Mouse (Mus musculus) CH12.LX (cell line): ENCODE results near the gene Neb. TPM values are rescaled to one million over a fixed set of nuclear protein-coding genes. Genes with fewer than 3 reads are reported as not detected.

ENCODE experiments used
- DNase-seq: peaks from one replicate; pipeline ENCODE4 v3.0.0-alpha.2; 2013; ENCODE audit errors: extremely low read depth
- H3K27ac ChIP-seq: 2 replicates; pipeline ENCODE4 v1.5.1; 2012; ENCODE audit warnings: low read depth, mild to moderate bottlenecking, control low read depth, moderate library complexity; ENCODE audit not compliant: insufficient read depth
- H3K27me3 ChIP-seq: replicated peaks from 2 replicates; pipeline ENCODE3; 2012; ENCODE audit warnings: inconsistent platforms
- H3K36me3 ChIP-seq, 2 experiments: replicated peaks in 1 of 2; 2 replicates each; pipeline versions ENCODE3 to v1.6.1; 2012; ENCODE audit warnings: inconsistent platforms in 1 of 2, low read length in 1 of 2, mild to moderate bottlenecking in 1 of 2, mixed read lengths in 1 of 2, moderate library complexity in 1 of 2; ENCODE audit not compliant: control insufficient read depth in 1 of 2, insufficient read depth in 1 of 2
- H3K4me1 ChIP-seq, 2 experiments: 2 replicates each; pipeline ENCODE4 v1.6.1; 2012; ENCODE audit warnings: inconsistent platforms in 1 of 2, moderate library complexity in 1 of 2; ENCODE audit not compliant: insufficient read depth in 2 of 2, control insufficient read depth in 1 of 2
- H3K4me2 ChIP-seq: 2 replicates; pipeline ENCODE4 v1.6.1; 2012; ENCODE audit warnings: low read depth, mild to moderate bottlenecking, control low read depth; ENCODE audit not compliant: poor library complexity, insufficient read depth, severe bottlenecking
- H3K4me3 ChIP-seq, 3 experiments: fragments of 150-350 bp in 1 of 3; sonication (generic) in 1 of 3; replicated peaks in 1 of 3; 2 replicates each; pipeline versions ENCODE3 to v1.5.1; 2011 to 2012; ENCODE audit warnings: low read depth in 2 of 3, low read length in 2 of 3, mild to moderate bottlenecking in 2 of 3, moderate library complexity in 2 of 3, control low read depth in 1 of 3, improper control_type of control experiment in 1 of 3, inconsistent platforms in 1 of 3, mixed read lengths in 1 of 3; ENCODE audit not compliant: poor library complexity in 1 of 3
- H3K79me2 ChIP-seq: replicated peaks from 2 replicates; pipeline ENCODE4 v1.6.1; 2012; ENCODE audit warnings: mild to moderate bottlenecking, moderate library complexity; ENCODE audit not compliant: control insufficient read depth, poor library complexity, insufficient read depth, severe bottlenecking; ENCODE audit errors: extremely low read depth
- H3K9ac ChIP-seq: 2 replicates; pipeline ENCODE4 v1.6.1; 2012; ENCODE audit warnings: low read depth, mild to moderate bottlenecking, control low read depth, moderate library complexity; ENCODE audit not compliant: insufficient read depth
- H3K9me3 ChIP-seq: replicated peaks from 2 replicates; pipeline ENCODE3; 2012; ENCODE audit warnings: low read length, inconsistent platforms, mixed read lengths
- BHLHE40 ChIP-seq: IDR thresholded peaks from 2 replicates; pipeline ENCODE4 v1.6.1; 2011; ENCODE audit warnings: mild to moderate bottlenecking, low read depth, low read length, improper control_type of control experiment
- CHD1 ChIP-seq: IDR thresholded peaks from 2 replicates; pipeline ENCODE4 v1.6.1; 2012; ENCODE audit warnings: low read depth, low read length, improper control_type of control experiment, inconsistent platforms
- CHD2 ChIP-seq: IDR thresholded peaks from 2 replicates; pipeline ENCODE4 v1.6.1; 2011; ENCODE audit warnings: low read length, improper control_type of control experiment
- CTCF ChIP-seq, 2 experiments: IDR thresholded peaks in 1 of 2; conservative IDR thresholded peaks in 1 of 2; 2 replicates each; pipeline ENCODE4 v1.5.1; 2011 to 2012; ENCODE audit warnings: low read depth in 2 of 2, low read length in 2 of 2, improper control_type of control experiment in 1 of 2, inconsistent platforms in 1 of 2, mild to moderate bottlenecking in 1 of 2, moderate library complexity in 1 of 2
- ELF1 ChIP-seq: IDR thresholded peaks from 2 replicates; pipeline ENCODE4 v1.6.1; 2014; ENCODE audit warnings: low read depth, mild to moderate bottlenecking, inconsistent platforms, low read length, improper control_type of control experiment
- EP300 ChIP-seq: IDR thresholded peaks from 2 replicates; pipeline ENCODE4 v1.6.1; 2011; ENCODE audit warnings: low read length, improper control_type of control experiment
- ETS1 ChIP-seq: conservative IDR thresholded peaks from 2 replicates; pipeline ENCODE4 v1.6.1; 2012; ENCODE audit warnings: low read depth, mild to moderate bottlenecking, inconsistent platforms, low read length, improper control_type of control experiment, moderate library complexity
- GABPA ChIP-seq: IDR thresholded peaks from 2 replicates; pipeline ENCODE4 v1.6.1; 2012; ENCODE audit warnings: low read depth, low read length, improper control_type of control experiment, inconsistent platforms; ENCODE audit not compliant: insufficient replicate concordance
- HCFC1 ChIP-seq: IDR thresholded peaks from 2 replicates; pipeline ENCODE4 v1.6.1; 2012; ENCODE audit warnings: low read depth, mild to moderate bottlenecking, inconsistent platforms, low read length, improper control_type of control experiment
- IRF4 ChIP-seq: IDR thresholded peaks from 2 replicates; pipeline ENCODE4 v1.6.1; 2014; ENCODE audit warnings: low read depth, mild to moderate bottlenecking, inconsistent platforms, low read length, improper control_type of control experiment
- MAFK ChIP-seq: IDR thresholded peaks from 2 replicates; pipeline ENCODE4 v1.6.1; 2011; ENCODE audit warnings: low read length, improper control_type of control experiment; ENCODE audit not compliant: insufficient replicate concordance
- MAX ChIP-seq: IDR thresholded peaks from 2 replicates; pipeline ENCODE4 v1.6.1; 2011; ENCODE audit warnings: low read length, improper control_type of control experiment
- MAZ ChIP-seq: IDR thresholded peaks from 2 replicates; pipeline ENCODE4 v1.6.1; 2012; ENCODE audit warnings: low read depth, mild to moderate bottlenecking, inconsistent platforms, low read length, improper control_type of control experiment, moderate library complexity
- MEF2A ChIP-seq: IDR thresholded peaks from 2 replicates; pipeline ENCODE4 v1.6.1; 2014; ENCODE audit warnings: low read depth, mild to moderate bottlenecking, inconsistent platforms, low read length, improper control_type of control experiment, borderline replicate concordance
- MXI1 ChIP-seq: IDR thresholded peaks from 2 replicates; pipeline ENCODE4 v1.6.1; 2011; ENCODE audit warnings: mild to moderate bottlenecking, low read depth, low read length, improper control_type of control experiment
- MYC ChIP-seq: IDR thresholded peaks from 2 replicates; pipeline ENCODE4 v1.6.1; 2011; ENCODE audit warnings: low read depth, mild to moderate bottlenecking, improper control_type of control experiment, low read length
- NELFE ChIP-seq: IDR thresholded peaks from 2 replicates; pipeline ENCODE4 v1.6.1; 2011; ENCODE audit warnings: low read depth, low read length, improper control_type of control experiment
- NRF1 ChIP-seq: IDR thresholded peaks from 2 replicates; pipeline ENCODE4 v1.6.1; 2014; ENCODE audit warnings: low read depth, mild to moderate bottlenecking, inconsistent platforms, low read length, improper control_type of control experiment, moderate library complexity
- POLR2A ChIP-seq: IDR thresholded peaks from 2 replicates; pipeline ENCODE4 v1.6.1; 2011; ENCODE audit warnings: low read depth, mild to moderate bottlenecking, improper control_type of control experiment, low read length
- POLR2AphosphoS2 ChIP-seq: IDR thresholded peaks from 2 replicates; pipeline ENCODE4 v1.6.1; 2011; ENCODE audit warnings: low read depth, low read length, improper control_type of control experiment
- RAD21 ChIP-seq: IDR thresholded peaks from 2 replicates; pipeline ENCODE4 v1.6.1; 2011; ENCODE audit warnings: low read depth, mild to moderate bottlenecking, low read length, improper control_type of control experiment, moderate library complexity
- RCOR1 ChIP-seq: conservative IDR thresholded peaks from 2 replicates; pipeline ENCODE4 v1.6.1; 2012; ENCODE audit warnings: low read depth, mild to moderate bottlenecking, inconsistent platforms, low read length, improper control_type of control experiment
- SIN3A ChIP-seq: IDR thresholded peaks from 2 replicates; pipeline ENCODE4 v1.6.1; 2012; ENCODE audit warnings: low read length, improper control_type of control experiment, inconsistent platforms
- SMC3 ChIP-seq: IDR thresholded peaks from 2 replicates; pipeline ENCODE4 v1.6.1; 2011; ENCODE audit warnings: low read depth, low read length, improper control_type of control experiment
- TBP ChIP-seq: conservative IDR thresholded peaks from 2 replicates; pipeline ENCODE4 v1.6.1; 2011; ENCODE audit warnings: low read depth, low read length, improper control_type of control experiment
- TCF12 ChIP-seq: IDR thresholded peaks from 2 replicates; pipeline ENCODE4 v1.6.1; 2014; ENCODE audit warnings: low read depth, mild to moderate bottlenecking, inconsistent platforms, low read length, improper control_type of control experiment
- UBTF ChIP-seq: IDR thresholded peaks from 2 replicates; pipeline ENCODE4 v1.6.1; 2012; ENCODE audit warnings: low read depth, mild to moderate bottlenecking, inconsistent platforms, low read length, improper control_type of control experiment, moderate library complexity
- ZKSCAN1 ChIP-seq: IDR thresholded peaks from 2 replicates; pipeline ENCODE4 v1.6.1; 2012; ENCODE audit warnings: low read depth, inconsistent platforms, low read length, improper control_type of control experiment, borderline replicate concordance
- ZNF384 ChIP-seq: IDR thresholded peaks from 2 replicates; pipeline ENCODE4 v1.6.1; 2012; ENCODE audit warnings: low read depth, low read length, improper control_type of control experiment, inconsistent platforms
- dilution Hi-C: fragments of 300-500 bp; cut with MboI; formaldehyde crosslinking; loops from 2 replicates; pipeline ENCODE4 v1.14.3; 2020; ENCODE audit warnings: low sequenced_read_pairs; ENCODE audit not compliant: extremely low pct_unique_long_range_greater_than_20kb, extremely low pct_ligation_motif_present
- in situ Hi-C: fragments of 300-500 bp; cut with MboI; formaldehyde crosslinking; loops from 3 replicates; pipeline ENCODE4 v1.14.3; 2019; ENCODE audit warnings: low sequenced_read_pairs, low pct_ligation_motif_present, low pct_unique_long_range_greater_than_20kb, mixed read lengths
- polyA plus RNA-seq: library from polyadenylated mRNA; unstranded; fragments of >175 nt; gene quantifications from 2 replicates; pipeline ENCODE4 v1.2.1, GENCODE M21; 2012; ENCODE audit warnings: low read depth; ENCODE audit not compliant: insufficient read length
- total RNA-seq, 2 experiments: library from RNA; depleted of rRNA; stranded (reverse); fragments of 300-350 nt in 1 of 2; fragments of >200 nt in 1 of 2; gene quantifications; 2 replicates each; pipeline ENCODE4 v1.2.3; 2012 to 2014

The Neb gene
- total and polyA plus RNA-seq, 3 experiments = 1.5 to 1.8 (median 1.7) TPM

DNA sequence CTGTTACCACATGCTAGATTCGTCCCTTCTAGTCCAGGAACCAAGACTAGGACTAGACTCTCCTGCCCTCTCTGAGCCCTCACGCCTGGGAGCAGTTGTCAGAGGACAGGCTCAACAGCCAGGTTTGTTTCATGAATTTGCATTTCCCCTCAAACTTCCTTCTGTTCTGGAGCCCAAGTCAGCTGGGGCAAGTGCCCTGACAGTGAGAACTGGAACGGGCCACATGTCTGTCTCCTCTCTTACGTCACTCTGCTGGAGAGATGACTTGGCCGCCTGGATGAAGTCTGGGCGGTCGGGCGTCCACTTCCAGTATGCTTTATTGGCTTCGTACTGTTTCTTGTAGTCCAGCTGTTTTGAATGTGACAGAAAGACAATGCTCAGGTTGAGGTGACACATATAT is 200.5 kb downstream of the Neb start:
- Histone ChIP-seq H3K36me3 (no peaks in the 10 kb centered on the region), H3K4me1 (peaks cover 6 to 45% of the 10 kb centered on the region in 2 experiments; a peak in 3 of 4 replicates), H3K27ac (no peak overlapping the region), H3K4me2 (no peak overlapping the region), H3K9ac (no peak overlapping the region), H3K4me3 (no peak overlapping the region), H3K27me3 (no peaks in the 10 kb centered on the region), H3K79me2 (no peaks in the 10 kb centered on the region), H3K9me3 (no peaks in the 10 kb centered on the region)
- TF ChIP-seq ETS1 = no peak
- no peak for TF ChIP-seq HCFC1
- TF ChIP-seq ELF1 = no peak
- TF ChIP-seq MEF2A = no peak
- no peak for TF ChIP-seq UBTF
- TF ChIP-seq POLR2A = no peak
- TF ChIP-seq CTCF (conservative IDR thresholded peaks at IDR 0.05 in 1 of 2, IDR thresholded peaks at IDR 0.05 in 1 of 2; ENCODE audit: low read depth in 2 of 2, low read length in 2 of 2) = no peak
- TF ChIP-seq BHLHE40 = no peak
- no peak for TF ChIP-seq MAZ
- no peak for TF ChIP-seq MYC
- TF ChIP-seq SMC3 = no peak
- no peak for TF ChIP-seq RAD21
- TF ChIP-seq ZKSCAN1 = no peak
- TF ChIP-seq IRF4 = no peak
- no peak for TF ChIP-seq SIN3A
- no peak for TF ChIP-seq CHD1
- no peak for TF ChIP-seq CHD2
- no peak for TF ChIP-seq TCF12
- no peak for TF ChIP-seq POLR2AphosphoS2
- in situ Hi-C loops = no loop called here
- dilution Hi-C loops = no loop called here
- no peak for DNase-seq

GRCm38 (mm10) chr2:52177184-52177583 is 201.1 kb downstream of the Neb start:
- in situ Hi-C loops = no loop called here
- H3K4me1 ChIP-seq = peaks cover 6 to 45% of the 10 kb centered on the region in 2 experiments; a peak in 3 of 4 replicates
- H3K27me3 ChIP-seq = no peaks in the 10 kb centered on the region
- DNase-seq = no peak
- H3K27ac ChIP-seq = no peak overlapping the region
- dilution Hi-C loops = no loop called here
- H3K4me2 ChIP-seq = no peak overlapping the region
- no peak overlapping the region for H3K9ac ChIP-seq
- no peak overlapping the region for H3K4me3 ChIP-seq
- no peaks in the 10 kb centered on the region for H3K9me3 ChIP-seq
- no peaks in the 10 kb centered on the region for H3K36me3 ChIP-seq
- TF ChIP-seq MAFK = no peak
- no peak for TF ChIP-seq MYC
- TF ChIP-seq POLR2A = no peak
- TF ChIP-seq IRF4 = no peak
- TF ChIP-seq EP300 = no peak
- no peak for TF ChIP-seq ELF1
- no peak for TF ChIP-seq RCOR1
- no peak for TF ChIP-seq ETS1
- no peak for TF ChIP-seq MXI1
- TF ChIP-seq NRF1 = no peak
- no peak for TF ChIP-seq ZKSCAN1
- no peak for TF ChIP-seq NELFE
- no peak for TF ChIP-seq MAX
- no peak for TF ChIP-seq GABPA
- no peak for TF ChIP-seq MEF2A
- no peak for TF ChIP-seq RAD21
- no peak for TF ChIP-seq ZNF384
- no peak for TF ChIP-seq TBP
- no peak for TF ChIP-seq BHLHE40
- H3K79me2 ChIP-seq = no peaks in the 10 kb centered on the region
